Mouse (Mus musculus) T-helper 2 cell (primary cell): ENCODE data around the gene Olfr532.
"Not testable (repeated sequence)": the region's sequence is repeated elsewhere in the genome, so short reads cannot be mapped to it uniquely, and the experiment has no call there.

Experiments
- in situ Hi-C: fragments of 300-600 bp; cut with MboI, MseI; formaldehyde crosslinking; loops from one replicate; pipeline ENCODE4 v1.15.1; 2025; ENCODE audit warnings: high pct_unique_total_duplicates

Gene Olfr532

DNA sequence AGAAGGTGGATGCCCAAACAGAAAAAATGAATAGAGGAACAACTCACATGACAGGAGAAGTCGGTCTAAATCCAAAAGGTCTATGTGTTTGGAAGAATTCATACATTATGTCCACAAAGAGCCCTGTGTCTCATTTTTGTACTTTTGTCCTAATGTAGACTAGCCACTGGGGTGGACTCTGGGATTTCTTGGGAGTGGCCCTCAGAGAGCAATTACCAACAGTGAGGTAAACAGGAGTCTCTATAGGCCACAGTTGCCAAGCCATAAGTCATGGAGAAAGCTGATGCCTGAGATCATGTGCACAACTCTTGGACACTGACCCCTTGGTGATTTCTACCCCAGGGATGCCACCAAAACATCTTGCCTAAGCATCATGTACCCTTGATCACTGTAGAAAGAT, at the start of gene Olfr532:
Gene Olfr532 (minus strand): TSS at position 101 of the 400 bp plus-strand sequence.
- in situ Hi-C loops: no loop called here

DNA sequence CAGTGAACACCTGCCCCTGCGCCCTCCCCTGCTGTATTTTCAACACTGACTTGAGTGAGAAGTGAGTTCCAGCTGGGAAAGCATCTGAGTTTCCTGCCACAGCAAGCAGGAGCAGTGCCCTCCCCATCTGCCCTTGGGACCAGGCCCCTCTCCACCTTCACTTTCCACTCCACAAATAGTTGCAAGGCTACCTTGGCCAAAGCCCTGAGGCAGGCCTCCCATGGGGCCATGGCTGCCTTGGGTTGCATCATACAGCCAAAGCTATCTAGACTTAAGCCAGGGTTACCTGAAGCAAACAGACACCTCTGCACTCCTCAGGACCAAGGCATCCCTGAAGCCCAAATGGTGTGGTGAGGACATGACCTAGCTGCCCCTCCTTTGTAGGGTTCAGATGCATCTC, 41.6 kb upstream of the Olfr532 start, which contains the start of gene Olfr533:
Gene Olfr533 (plus strand): TSS at position 301 of the 400 bp plus-strand sequence.
- in situ Hi-C loops: not testable (repeated sequence)

DNA sequence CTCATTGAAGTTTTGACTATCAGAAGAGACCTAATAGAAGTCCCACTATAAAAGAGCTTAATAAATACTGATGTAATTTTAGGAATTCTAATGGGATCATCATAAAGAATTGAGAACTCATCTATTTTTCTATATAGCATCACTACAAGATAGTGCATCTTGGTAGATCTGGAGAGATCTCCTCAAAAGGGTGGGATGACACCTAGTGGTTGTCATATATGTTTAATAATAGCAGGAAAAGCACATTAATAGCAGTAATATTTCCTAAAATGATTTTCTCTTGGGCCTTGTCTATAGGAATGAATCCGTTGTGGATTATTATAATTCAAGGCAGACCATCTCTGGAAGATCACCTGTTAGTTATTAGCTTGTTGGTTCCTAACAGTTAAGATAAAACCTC, 21.7 kb upstream of the Olfr532 start:
- in situ Hi-C loops: no loop called here

DNA sequence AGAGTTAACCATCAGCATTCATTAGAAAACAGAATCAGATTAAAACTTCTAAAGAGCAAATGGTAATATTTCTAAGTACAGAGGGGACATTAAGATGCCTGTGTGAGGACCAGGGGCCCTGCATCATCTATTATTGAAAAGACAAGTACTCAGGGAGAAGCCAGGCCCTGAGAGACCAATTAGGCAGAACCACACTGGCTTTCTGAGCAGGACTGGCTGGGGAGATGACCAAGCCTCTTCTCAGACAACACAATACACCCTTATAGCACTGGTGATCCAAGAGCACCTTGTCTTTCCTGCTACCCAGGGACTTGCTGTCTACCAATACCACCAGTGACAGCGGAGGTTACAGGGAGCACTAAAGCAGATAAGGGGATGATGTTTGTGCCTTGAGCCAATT, 18.6 kb downstream of the Olfr532 start, which contains the start of gene Olfr531:
Gene Olfr531 (minus strand): TSS at position 101 of the 400 bp plus-strand sequence.
- in situ Hi-C loops: loop anchor here (10.0 kb wide), 1 partner anchor 338 kb away; no protein-coding TSS in a partner anchor

DNA sequence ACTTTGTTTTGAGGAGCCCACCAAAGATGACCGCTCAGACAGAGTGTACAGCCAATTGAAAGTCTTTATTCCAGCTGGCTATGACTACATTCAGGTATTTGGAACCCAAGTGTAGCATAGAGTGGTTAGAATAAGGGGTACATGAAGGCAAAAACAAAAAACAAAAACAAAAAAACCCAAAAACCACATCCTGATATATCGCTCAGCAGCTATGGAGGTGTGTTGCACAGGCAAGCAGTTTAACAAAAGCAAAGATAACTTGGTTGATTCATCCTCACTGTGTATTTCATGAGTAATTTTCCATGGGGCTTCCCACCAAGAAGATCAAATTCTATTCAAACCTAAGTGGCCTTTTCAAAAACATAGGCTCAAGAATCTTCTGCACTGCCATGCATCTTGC, 44.5 kb downstream of the Olfr532 start:
- in situ Hi-C loops: loop anchor here (5.0 kb wide), 1 partner anchor 160 kb away; no protein-coding TSS in a partner anchor

DNA sequence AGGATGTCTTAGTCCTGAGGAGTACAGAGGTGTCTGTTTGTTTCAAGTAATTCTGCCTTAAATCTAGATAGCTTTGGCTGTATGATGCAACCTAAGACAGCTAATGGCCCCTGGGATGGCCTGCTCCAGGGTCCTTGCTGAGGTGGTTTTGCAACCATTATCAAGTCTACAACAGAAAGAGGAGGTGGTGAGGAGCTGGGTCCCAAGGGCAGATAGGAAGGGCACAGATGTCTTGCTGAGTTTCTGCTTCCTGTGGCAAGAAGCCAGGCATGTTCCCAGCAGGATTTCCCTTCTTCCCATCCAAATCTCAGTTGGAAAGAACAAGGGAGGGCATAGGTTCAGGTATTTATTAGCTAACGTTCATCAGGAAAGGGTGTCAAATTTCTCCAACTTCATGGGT, 45.2 kb downstream of the Olfr532 start, which contains the start of gene Olfr530:
Gene Olfr530 (minus strand): TSS at position 101 of the 400 bp plus-strand sequence.
- in situ Hi-C loops: loop anchor here (5.0 kb wide), 1 partner anchor 161 kb away; no protein-coding TSS in a partner anchor

DNA sequence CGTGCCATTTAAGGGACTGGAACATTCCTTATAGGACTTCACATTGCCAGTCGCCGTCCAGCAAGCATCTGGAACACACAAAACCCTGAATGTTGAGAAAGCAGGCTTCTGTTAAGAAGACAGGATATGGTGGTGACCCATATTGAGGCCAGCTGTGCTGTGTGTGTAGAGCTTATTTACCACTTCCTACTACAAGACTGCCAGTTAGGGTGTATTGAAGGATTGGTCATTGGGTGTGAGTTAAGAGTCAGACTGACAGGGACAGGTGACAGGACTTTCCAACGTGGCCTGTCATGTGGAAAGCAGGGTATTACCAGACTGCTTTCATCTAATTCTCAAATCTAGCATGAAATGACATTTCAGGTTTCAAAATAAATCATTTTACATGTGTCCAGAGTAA, 47.1 kb downstream of the Olfr532 start:
- in situ Hi-C loops: no loop called here
